Mouse (Mus musculus): Measurements from ENCODE around the gene Thumpd2. TPM values are rescaled to one million over a fixed set of nuclear protein-coding genes. Genes with fewer than 3 reads are reported as not detected.

The Thumpd2 gene
- polyA plus RNA-seq (2015; fragmentation: Nextera tagmentation; extraction: Ambion mirVana), result 11.6 and 13.1 TPM in 2 replicates

- Histone ChIP-seq H3K27me3 (replicated peaks) (no peaks in the 10 kb centered on the region), H3K9ac (peak within 1 kb of the TSS; percentile 95), H3K4me3 (replicated peaks) (peak within 1 kb of the TSS; percentile 80), H3K4me1 (no peaks in the 10 kb centered on the region), H3K36me3 (peaks cover 3% of the 10 kb centered on the region; the same call in 1 of the 2 replicates), H3K27ac (peak within 1 kb of the TSS; percentile 77), H3K9me3 (no peaks in the 10 kb centered on the region), H3K4me2 (peak within 1 kb of the TSS; percentile 57)
- ATAC-seq (ENCODE audit: insufficient read depth, low FRiP score, low read depth), result peak; percentile 92
- whole genome bisulfite sequencing, result 2% methylated on average over 29 of the region's 29 CpGs
Observed at GRCm38 (mm10) chr17:81064979-81065311, at the start of gene Thumpd2. Gene Thumpd2, minus strand, starts transcription at chr17:81065082.

- ATAC-seq (ENCODE audit: insufficient read depth, low FRiP score, low read depth), result no peak
- 78% methylated on average over 2 of the region's 2 CpGs for WGBS
Observed at GRCm38 (mm10) chr17:81104237-81104636, 39.4 kb upstream of the Thumpd2 start.

GRCm38 (mm10) chr17:81102866-81103265, 38.0 kb upstream of the Thumpd2 start:
- Histone ChIP-seq H3K36me3 (no peaks in the 10 kb centered on the region), H3K4me1 (no peaks in the 10 kb centered on the region), H3K4me2 (no peak overlapping the region), H3K9me3 (no peaks in the 10 kb centered on the region), H3K27me3 (replicated peaks) (no peaks in the 10 kb centered on the region), H3K27ac (no peak overlapping the region), H3K9ac (no peak overlapping the region), H3K4me3 (replicated peaks) (no peak overlapping the region)
- no peak for ATAC-seq (ENCODE audit: insufficient read depth, low FRiP score, low read depth)
- WGBS, result 57% methylated on average over 8 of the region's 8 CpGs

More at GRCm38 (mm10) chr17:81104237-81104636, 39.4 kb upstream of the Thumpd2 start:
- Histone ChIP-seq H3K9ac (no peak overlapping the region), H3K36me3 (no peaks in the 10 kb centered on the region), H3K27ac (no peak overlapping the region), H3K9me3 (no peaks in the 10 kb centered on the region), H3K4me3 (replicated peaks) (no peak overlapping the region), H3K27me3 (replicated peaks) (no peaks in the 10 kb centered on the region), H3K4me2 (no peak overlapping the region), H3K4me1 (no peaks in the 10 kb centered on the region)

GRCm38 (mm10) chr17:81098444-81098843, 33.6 kb upstream of the Thumpd2 start:
- no peaks in the 10 kb centered on the region for H3K27me3 ChIP-seq (replicated peaks)
- no peak overlapping the region for H3K9ac ChIP-seq
- H3K36me3 ChIP-seq, result no peaks in the 10 kb centered on the region
- no peak for ATAC-seq (ENCODE audit: insufficient read depth, low FRiP score, low read depth)
- no peak overlapping the region for H3K4me3 ChIP-seq (replicated peaks)
- H3K9me3 ChIP-seq, result no peaks in the 10 kb centered on the region
- H3K4me2 ChIP-seq, result no peak overlapping the region
- H3K4me1 ChIP-seq, result no peaks in the 10 kb centered on the region
- H3K27ac ChIP-seq, result no peak overlapping the region

- H3K27ac ChIP-seq, result no peak overlapping the region
- 75% methylated on average over 2 of the region's 2 CpGs for WGBS
- ATAC-seq (ENCODE audit: insufficient read depth, low FRiP score, low read depth), result no peak
- H3K9me3 ChIP-seq, result no peaks in the 10 kb centered on the region
- H3K4me2 ChIP-seq, result no peak overlapping the region
- H3K4me3 ChIP-seq (replicated peaks), result no peak overlapping the region
- no peak overlapping the region for H3K9ac ChIP-seq
- H3K27me3 ChIP-seq (replicated peaks), result no peaks in the 10 kb centered on the region
- no peaks in the 10 kb centered on the region for H3K4me1 ChIP-seq
- no peaks in the 10 kb centered on the region for H3K36me3 ChIP-seq
Observed at GRCm38 (mm10) chr17:81096490-81096889, 31.6 kb upstream of the Thumpd2 start.

- Histone ChIP-seq H3K9me3 (no peaks in the 10 kb centered on the region), H3K4me1 (no peaks in the 10 kb centered on the region), H3K9ac (no peak overlapping the region), H3K4me2 (no peak overlapping the region), H3K36me3 (no peaks in the 10 kb centered on the region), H3K27ac (no peak overlapping the region), H3K4me3 (replicated peaks) (no peak overlapping the region), H3K27me3 (replicated peaks) (no peaks in the 10 kb centered on the region)
- ATAC-seq (ENCODE audit: insufficient read depth, low FRiP score, low read depth), result no peak
- 76% methylated on average over 5 of the region's 5 CpGs for WGBS
Observed at GRCm38 (mm10) chr17:81092794-81093193, 27.9 kb upstream of the Thumpd2 start.

GRCm38 (mm10) chr17:81088866-81089265, 24.0 kb upstream of the Thumpd2 start:
- Histone ChIP-seq H3K36me3 (no peaks in the 10 kb centered on the region), H3K27ac (no peak overlapping the region), H3K27me3 (replicated peaks) (no peaks in the 10 kb centered on the region), H3K4me3 (replicated peaks) (no peak overlapping the region), H3K4me2 (no peak overlapping the region), H3K4me1 (no peaks in the 10 kb centered on the region), H3K9ac (no peak overlapping the region), H3K9me3 (no peaks in the 10 kb centered on the region)
- no peak for ATAC-seq (ENCODE audit: insufficient read depth, low FRiP score, low read depth)
- WGBS, result 58% methylated on average over 3 of the region's 3 CpGs

GRCm38 (mm10) chr17:81087735-81088134, 22.9 kb upstream of the Thumpd2 start:
- H3K4me3 ChIP-seq (replicated peaks), result no peak overlapping the region
- no peaks in the 10 kb centered on the region for H3K4me1 ChIP-seq
- ATAC-seq (ENCODE audit: insufficient read depth, low FRiP score, low read depth), result no peak
- H3K9ac ChIP-seq, result no peak overlapping the region
- 70% methylated on average over 4 of the region's 4 CpGs for WGBS
- H3K4me2 ChIP-seq, result no peak overlapping the region
- no peaks in the 10 kb centered on the region for H3K9me3 ChIP-seq
- no peaks in the 10 kb centered on the region for H3K36me3 ChIP-seq
- H3K27me3 ChIP-seq (replicated peaks), result no peaks in the 10 kb centered on the region
- H3K27ac ChIP-seq, result no peak overlapping the region

- WGBS, result 9% methylated on average over 28 of the region's 28 CpGs
- H3K27ac ChIP-seq, result peak overlapping the region; percentile 77
- H3K4me2 ChIP-seq, result peak overlapping the region; percentile 57
- no peaks in the 10 kb centered on the region for H3K9me3 ChIP-seq
- peaks cover 3% of the 10 kb centered on the region; the same call in 1 of the 2 replicates for H3K36me3 ChIP-seq
- peak overlapping the region; percentile 80 for H3K4me3 ChIP-seq (replicated peaks)
- no peaks in the 10 kb centered on the region for H3K4me1 ChIP-seq
- peak; percentile 73 for ATAC-seq (ENCODE audit: insufficient read depth, low FRiP score, low read depth)
- peak overlapping the region; percentile 95 for H3K9ac ChIP-seq
- no peaks in the 10 kb centered on the region for H3K27me3 ChIP-seq (replicated peaks)
Observed at GRCm38 (mm10) chr17:81064279-81064978, 453 bp downstream of the Thumpd2 start.

GRCm38 (mm10) chr17:81063346-81063745, 1.5 kb downstream of the Thumpd2 start:
- 78% methylated on average over 3 of the region's 3 CpGs for WGBS
- Histone ChIP-seq H3K9ac (no peak overlapping the region), H3K27ac (0 out of 2 replicates have a peak overlapping the region, but pooled peaks have one; percentile 50), H3K36me3 (peaks cover 3% of the 10 kb centered on the region; the same call in 1 of the 2 replicates), H3K4me3 (replicated peaks) (no peak overlapping the region), H3K4me2 (no peak overlapping the region), H3K27me3 (replicated peaks) (no peaks in the 10 kb centered on the region), H3K9me3 (no peaks in the 10 kb centered on the region), H3K4me1 (no peaks in the 10 kb centered on the region)
- no peak for ATAC-seq (ENCODE audit: insufficient read depth, low FRiP score, low read depth)

- H3K9ac ChIP-seq, result no peak overlapping the region
- H3K27ac ChIP-seq, result no peak overlapping the region; the same call in 1 of the 2 replicates
- H3K27me3 ChIP-seq (replicated peaks), result no peaks in the 10 kb centered on the region
- H3K4me3 ChIP-seq (replicated peaks), result no peak overlapping the region
- WGBS, result 20% methylated on average over 6 of the region's 6 CpGs
- no peaks in the 10 kb centered on the region for H3K4me1 ChIP-seq
- no peaks in the 10 kb centered on the region for H3K9me3 ChIP-seq
- H3K4me2 ChIP-seq, result no peak overlapping the region
- peak; percentile 24; the same call in 1 of the 2 replicates for ATAC-seq (ENCODE audit: insufficient read depth, low FRiP score, low read depth)
- peaks cover 3% of the 10 kb centered on the region; the same call in 1 of the 2 replicates for H3K36me3 ChIP-seq
Observed at GRCm38 (mm10) chr17:81062349-81062871, 2.5 kb downstream of the Thumpd2 start.

GRCm38 (mm10) chr17:81056796-81057381, 8.0 kb downstream of the Thumpd2 start:
- 76% methylated on average over 8 of the region's 8 CpGs for WGBS

More at GRCm38 (mm10) chr17:81056796-81057381, 8.0 kb downstream of the Thumpd2 start:
- Histone ChIP-seq H3K4me2 (no peak overlapping the region), H3K9ac (no peak overlapping the region), H3K9me3 (no peaks in the 10 kb centered on the region), H3K36me3 (peaks cover 18% of the 10 kb centered on the region), H3K27ac (no peak overlapping the region), H3K4me1 (peaks cover 5% of the 10 kb centered on the region; the same call in 1 of the 2 replicates), H3K27me3 (replicated peaks) (no peaks in the 10 kb centered on the region), H3K4me3 (replicated peaks) (no peak overlapping the region)
- no peak for ATAC-seq (ENCODE audit: insufficient read depth, low FRiP score, low read depth)

All from stomach, embryonic 15.5 days (tissue).